Mouse (Mus musculus): ENCODE measurements around the gene Cxcr5. TPM values are rescaled to one million over a fixed set of nuclear protein-coding genes. Genes with fewer than 3 reads are reported as not detected.

The Cxcr5 gene
- polyA plus RNA-seq, 1 experiment from 2014 or later = 0.17 TPM

GRCm38 (mm10) chr9:44568083-44568455 is 6.4 kb upstream of the Cxcr5 start:
- Histone ChIP-seq H3K9me3 (ENCODE audit: low read length) (no peaks in the 10 kb centered on the region), H3K27ac (ENCODE audit: low read length) (peak overlapping the region; percentile 87), H3K9ac (replicated peaks; ENCODE audit: low read depth) (no peak overlapping the region), H3K4me1 (ENCODE audit: insufficient read depth, low read depth, low read length) (no peaks in the 10 kb centered on the region), H3K4me3 (ENCODE audit: low read depth, low read length) (no peak overlapping the region), H3K27me3 (replicated peaks; ENCODE audit: insufficient read depth, low read length) (no peaks in the 10 kb centered on the region), H3K36me3 (ENCODE audit: insufficient read depth, low read length) (no peaks in the 10 kb centered on the region), H3K4me2 (replicated peaks; ENCODE audit: low read depth, low read length) (peak overlapping the region; percentile 19; the same call in 1 of the 2 replicates)
- no peak for TF ChIP-seq CTCF (IDR thresholded peaks at IDR 0.05)
- TF ChIP-seq EP300 (IDR thresholded peaks at IDR 0.05) = no peak
- 34% methylated on average over 7 of the region's 7 CpGs for WGBS
- DNase-seq (ENCODE audit: low spot score) (peak; percentile 22), ATAC-seq (peak; percentile 44; the same call in 1 of the 2 replicates)

GRCm38 (mm10) chr9:44567338-44568082 is 5.8 kb upstream of the Cxcr5 start:
- H3K4me1 ChIP-seq (ENCODE audit: insufficient read depth, low read depth, low read length) = no peaks in the 10 kb centered on the region
- H3K27ac ChIP-seq (ENCODE audit: low read length) = peak overlapping the region; percentile 87
- peak; percentile 93 for ATAC-seq
- no peaks in the 10 kb centered on the region for H3K36me3 ChIP-seq (ENCODE audit: insufficient read depth, low read length)
- no peak overlapping the region for H3K9ac ChIP-seq (replicated peaks; ENCODE audit: low read depth)
- no peaks in the 10 kb centered on the region for H3K9me3 ChIP-seq (ENCODE audit: low read length)
- DNase-seq (ENCODE audit: low spot score) = peak; percentile 93
- H3K4me2 ChIP-seq (replicated peaks; ENCODE audit: low read depth, low read length) = peak overlapping the region; percentile 19; the same call in 1 of the 2 replicates
- no peaks in the 10 kb centered on the region for H3K27me3 ChIP-seq (replicated peaks; ENCODE audit: insufficient read depth, low read length)
- 59% methylated on average over 9 of the region's 9 CpGs for WGBS
- peak; percentile 47; the same call in 1 of the 2 replicates for TF ChIP-seq EP300 (IDR thresholded peaks at IDR 0.05)
- no peak for TF ChIP-seq CTCF (IDR thresholded peaks at IDR 0.05)
- no peak overlapping the region for H3K4me3 ChIP-seq (ENCODE audit: low read depth, low read length)

- no peak overlapping the region for H3K9ac ChIP-seq (replicated peaks; ENCODE audit: low read depth)
- DNase-seq (ENCODE audit: low spot score) (no peak), ATAC-seq (no peak)
- no peak overlapping the region for H3K27ac ChIP-seq (ENCODE audit: low read length)
- H3K9me3 ChIP-seq (ENCODE audit: low read length) = no peaks in the 10 kb centered on the region
- H3K4me1 ChIP-seq (ENCODE audit: insufficient read depth, low read depth, low read length) = no peaks in the 10 kb centered on the region
- H3K36me3 ChIP-seq (ENCODE audit: insufficient read depth, low read length) = no peaks in the 10 kb centered on the region
- no peak overlapping the region for H3K4me2 ChIP-seq (replicated peaks; ENCODE audit: low read depth, low read length)
- TF ChIP-seq CTCF (IDR thresholded peaks at IDR 0.05) (no peak), EP300 (IDR thresholded peaks at IDR 0.05) (no peak)
- H3K4me3 ChIP-seq (ENCODE audit: low read depth, low read length) = no peak overlapping the region
- no peaks in the 10 kb centered on the region for H3K27me3 ChIP-seq (replicated peaks; ENCODE audit: insufficient read depth, low read length)
- WGBS = 66% methylated on average over 6 of the region's 6 CpGs
These were observed 3.7 kb upstream of the Cxcr5 start for GRCm38 (mm10) chr9:44565367-44565766.

- no peaks in the 10 kb centered on the region for H3K9me3 ChIP-seq (ENCODE audit: low read length)
- H3K4me1 ChIP-seq (ENCODE audit: insufficient read depth, low read depth, low read length) = no peaks in the 10 kb centered on the region
- no peak overlapping the region for H3K27ac ChIP-seq (ENCODE audit: low read length)
- no peak overlapping the region for H3K4me3 ChIP-seq (ENCODE audit: low read depth, low read length)
- no peak for ATAC-seq
- no peaks in the 10 kb centered on the region for H3K36me3 ChIP-seq (ENCODE audit: insufficient read depth, low read length)
- no peak overlapping the region for H3K4me2 ChIP-seq (replicated peaks; ENCODE audit: low read depth, low read length)
- TF ChIP-seq CTCF (IDR thresholded peaks at IDR 0.05) (no peak), EP300 (IDR thresholded peaks at IDR 0.05) (no peak)
- peak; percentile 23 for DNase-seq (ENCODE audit: low spot score)
- WGBS = 42% methylated on average over 12 of the region's 12 CpGs
- H3K9ac ChIP-seq (replicated peaks; ENCODE audit: low read depth) = no peak overlapping the region
- no peaks in the 10 kb centered on the region for H3K27me3 ChIP-seq (replicated peaks; ENCODE audit: insufficient read depth, low read length)
These were observed 1.3 kb upstream of the Cxcr5 start for GRCm38 (mm10) chr9:44562936-44563335.

- Histone ChIP-seq H3K27ac (ENCODE audit: low read length) (peak overlapping the region; percentile 43; the same call in 1 of the 2 replicates), H3K36me3 (ENCODE audit: insufficient read depth, low read length) (no peaks in the 10 kb centered on the region), H3K9ac (replicated peaks; ENCODE audit: low read depth) (no peak overlapping the region), H3K9me3 (ENCODE audit: low read length) (no peaks in the 10 kb centered on the region), H3K27me3 (replicated peaks; ENCODE audit: insufficient read depth, low read length) (no peaks in the 10 kb centered on the region), H3K4me1 (ENCODE audit: insufficient read depth, low read depth, low read length) (peaks cover 4% of the 10 kb centered on the region; the same call in 1 of the 2 replicates), H3K4me3 (ENCODE audit: low read depth, low read length) (no peak overlapping the region), H3K4me2 (replicated peaks; ENCODE audit: low read depth, low read length) (0 out of 2 replicates have a peak overlapping the region, but pooled peaks have one; percentile 11)
- DNase-seq (ENCODE audit: low spot score) = peak; percentile 92
- 48% methylated on average over 8 of the region's 8 CpGs for WGBS
- peak; percentile 94 for ATAC-seq
- TF ChIP-seq CTCF (IDR thresholded peaks at IDR 0.05) = no peak
- no peak; the same call in 1 of the 2 replicates for TF ChIP-seq EP300 (IDR thresholded peaks at IDR 0.05)
These were observed 9.5 kb downstream of the Cxcr5 start for GRCm38 (mm10) chr9:44552161-44552560.

- Histone ChIP-seq H3K9ac (replicated peaks; ENCODE audit: low read depth) (no peak overlapping the region), H3K4me2 (replicated peaks; ENCODE audit: low read depth, low read length) (no peak overlapping the region), H3K9me3 (ENCODE audit: low read length) (no peaks in the 10 kb centered on the region), H3K4me1 (ENCODE audit: insufficient read depth, low read depth, low read length) (peaks cover 4% of the 10 kb centered on the region; the same call in 1 of the 2 replicates), H3K4me3 (ENCODE audit: low read depth, low read length) (no peak overlapping the region), H3K27me3 (replicated peaks; ENCODE audit: insufficient read depth, low read length) (no peaks in the 10 kb centered on the region), H3K27ac (ENCODE audit: low read length) (no peak overlapping the region), H3K36me3 (ENCODE audit: insufficient read depth, low read length) (no peaks in the 10 kb centered on the region)
- 68% methylated on average over 10 of the region's 10 CpGs for WGBS
- ATAC-seq (no peak), DNase-seq (ENCODE audit: low spot score) (peak; percentile 33)
- TF ChIP-seq CTCF (IDR thresholded peaks at IDR 0.05) = no peak
- TF ChIP-seq EP300 (IDR thresholded peaks at IDR 0.05) = no peak
These were observed 10.5 kb downstream of the Cxcr5 start for GRCm38 (mm10) chr9:44551138-44551537.

Measured in lung, postnatal 0 days (tissue).